ENCODE assay signal across 10 mouse cellular contexts in the genomic region with DNA sequence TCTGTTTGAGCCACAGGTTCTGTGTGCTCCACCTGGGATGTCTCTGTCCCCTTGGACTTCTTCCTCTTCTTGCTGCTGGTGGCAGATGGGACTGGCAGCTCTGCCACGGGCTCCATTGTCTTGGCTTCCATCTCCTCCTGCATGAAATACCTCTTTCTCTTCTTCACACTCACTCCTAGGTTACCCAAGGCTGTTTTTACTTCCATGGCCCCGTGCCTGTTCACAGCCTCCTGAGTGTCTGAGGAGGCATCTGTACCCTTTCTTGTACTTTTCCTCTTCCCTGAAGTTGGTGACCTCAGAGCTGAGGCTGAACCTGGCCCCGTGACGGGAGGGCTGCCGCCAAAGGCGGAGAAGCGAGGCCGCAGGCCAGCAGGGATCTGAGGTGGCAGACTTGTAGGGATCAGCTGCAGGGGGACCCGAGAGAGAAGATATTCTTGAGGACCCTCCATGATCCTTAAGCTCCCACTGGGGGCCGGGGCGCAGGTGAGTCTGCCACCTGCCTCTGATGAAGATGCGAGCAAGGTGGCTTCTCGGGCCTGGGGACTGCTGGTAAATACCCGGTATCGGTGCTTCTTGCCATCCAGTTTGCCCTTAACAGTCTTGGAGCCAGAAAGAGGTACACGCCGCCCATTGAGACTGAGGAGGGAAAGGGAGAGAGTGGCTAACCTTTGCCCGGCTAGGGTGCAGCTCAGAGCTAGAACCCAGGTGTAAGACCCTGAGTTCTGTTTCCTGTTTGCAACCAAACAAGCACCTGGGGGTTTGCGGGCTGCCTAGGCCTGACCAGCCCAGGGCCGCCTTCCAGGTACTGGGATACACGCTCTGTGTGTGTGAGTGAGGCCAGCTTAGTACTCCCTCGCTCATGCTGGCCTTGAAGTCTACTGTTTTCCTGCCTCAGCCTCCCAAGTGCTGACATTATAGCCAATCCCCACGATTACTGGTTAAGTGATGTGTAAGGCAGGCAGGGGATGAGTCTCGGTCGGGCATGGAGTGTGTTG. TPM values are rescaled to one million over a fixed set of nuclear protein-coding genes. Genes with fewer than 3 reads are reported as not detected.
A peak's percentile ranks its signal among the peaks of the same experiment; 100 is the strongest.
DNase-seq lines count a peak whose midpoint lies in the region; ATAC-seq and TF ChIP-seq lines count a peak whose summit lies in the region.
"Had no signal": no experiment of that assay in that cellular context is flagged by ENCODE, and none has a peak within 500 bp of the region (broad histone marks: within the 10 kb centered on the region; RNA-seq: fewer than 3 reads in every experiment).

No protein-coding gene starts in this region.

- no peak for TF ChIP-seq CTCF in kidney, postnatal 0 days (IDR thresholded peaks at IDR 0.05; ENCODE audit: low read depth)
- TF ChIP-seq CTCF in embryonic fibroblast, embryonic 13.5 days (IDR thresholded peaks at IDR 0.05; ENCODE audit: borderline replicate concordance, insufficient read depth, low read length) = no peak

- peak overlapping the region; percentile 99; the same call in 1 of the 2 replicates for H3K4me2 ChIP-seq in kidney, postnatal 0 days (ENCODE audit: low read length)
- H3K4me2 ChIP-seq in limb, embryonic 13.5 days (replicated peaks) = peak overlapping the region; percentile 97
- no peak overlapping the region; the same call in 1 of the 2 replicates for H3K4me2 ChIP-seq in neural tube, embryonic 14.5 days (ENCODE audit: low read depth, low read length)

- no peak for DNase-seq in kidney, postnatal 0 days (ENCODE audit: low spot score)
- DNase-seq in kidney, postnatal 10 days = no peak
- DNase-seq in urinary bladder, postnatal 25 days (ENCODE audit: low spot score) = no peak
- DNase-seq in adrenal gland, postnatal 25 days = no peak
- no peak for DNase-seq in right cerebral cortex, postnatal 25 days
- DNase-seq: cerebellum, postnatal 14 days; kidney, adult 11 months had no signal

- no peaks in the 10 kb centered on the region for H3K9me3 ChIP-seq in kidney, postnatal 0 days (replicated peaks; ENCODE audit: low read length)
- no peaks in the 10 kb centered on the region for H3K9me3 ChIP-seq in limb, embryonic 13.5 days
- no peaks in the 10 kb centered on the region for H3K9me3 ChIP-seq in neural tube, embryonic 14.5 days (ENCODE audit: control insufficient read depth, low read length)

- ATAC-seq in kidney, postnatal 0 days (replicated peaks; ENCODE audit: low FRiP score, low read depth) = no peak
- no peak for ATAC-seq in limb, embryonic 13.5 days (ENCODE audit: low FRiP score, low read depth)
- ATAC-seq in neural tube, embryonic 14.5 days (ENCODE audit: low read depth) = no peak

- H3K9ac ChIP-seq in kidney, postnatal 0 days (ENCODE audit: low read depth, low read length) = no peak overlapping the region
- peak overlapping the region; percentile 74 for H3K9ac ChIP-seq in limb, embryonic 13.5 days
- no peak overlapping the region for H3K9ac ChIP-seq in neural tube, embryonic 14.5 days (replicated peaks; ENCODE audit: low read depth, low read length)

- WGBS in kidney, postnatal 0 days = 88% methylated on average over 25 of the region's 25 CpGs
- 90% methylated on average over 25 of the region's 25 CpGs for WGBS in limb, embryonic 13.5 days
- WGBS in neural tube, embryonic 14.5 days = 93% methylated on average over 25 of the region's 25 CpGs

- H3K4me3 ChIP-seq in kidney, postnatal 0 days (replicated peaks; ENCODE audit: low read depth, low read length) = no peak overlapping the region; the same call in 1 of the 2 replicates
- H3K4me3 ChIP-seq in embryonic fibroblast, embryonic 13.5 days (ENCODE audit: insufficient read depth, low read length) = peak overlapping the region; percentile 52
- H3K4me3 ChIP-seq in limb, embryonic 13.5 days = peak overlapping the region; percentile 71
- H3K4me3 ChIP-seq in neural tube, embryonic 14.5 days (ENCODE audit: low read depth, low read length) = peak overlapping the region; percentile 59

- H3K4me1 ChIP-seq in kidney, postnatal 0 days (replicated peaks; ENCODE audit: insufficient read depth, low read length) = 0 out of 2 replicates have a peak, but pooled peaks cover 17% of the 10 kb centered on the region
- peaks cover 2% of the 10 kb centered on the region for H3K4me1 ChIP-seq in embryonic fibroblast, embryonic 13.5 days (ENCODE audit: control insufficient read depth, insufficient read depth, low read length)
- peaks cover 35% of the 10 kb centered on the region for H3K4me1 ChIP-seq in limb, embryonic 13.5 days
- peaks cover 12% of the 10 kb centered on the region for H3K4me1 ChIP-seq in neural tube, embryonic 14.5 days (ENCODE audit: control insufficient read depth, insufficient read depth, low read length)

- no peak for TF ChIP-seq POLR2A in embryonic fibroblast, embryonic 13.5 days (IDR thresholded peaks at IDR 0.05; ENCODE audit: low read depth, low read length)

- peaks cover 10% of the 10 kb centered on the region; the same call in 1 of the 2 replicates for H3K36me3 ChIP-seq in kidney, postnatal 0 days (ENCODE audit: insufficient read depth, low read length)
- peaks cover 50% of the 10 kb centered on the region for H3K36me3 ChIP-seq in limb, embryonic 13.5 days
- H3K36me3 ChIP-seq in neural tube, embryonic 14.5 days (ENCODE audit: control insufficient read depth, insufficient read depth, low read length) = peaks cover 33% of the 10 kb centered on the region

- no peak overlapping the region for H3K27ac ChIP-seq in kidney, postnatal 0 days
- H3K27ac ChIP-seq in embryonic fibroblast, embryonic 13.5 days (ENCODE audit: insufficient read depth, low read length) = no peak overlapping the region
- no peak overlapping the region for H3K27ac ChIP-seq in limb, embryonic 13.5 days
- no peak overlapping the region for H3K27ac ChIP-seq in neural tube, embryonic 14.5 days (ENCODE audit: low read depth, low read length)

- H3K27me3 ChIP-seq in kidney, postnatal 0 days (ENCODE audit: insufficient read depth, low read length) = no peaks in the 10 kb centered on the region
- peaks cover 8% of the 10 kb centered on the region for H3K27me3 ChIP-seq in limb, embryonic 13.5 days
- no peaks in the 10 kb centered on the region for H3K27me3 ChIP-seq in neural tube, embryonic 14.5 days (ENCODE audit: control insufficient read depth, insufficient read depth, low read length)

RNA-seq across cellular contexts. Expression of gene Cd3eap, which starts 1.6 kb away (rescaled TPM):
- polyA plus RNA-seq in kidney, postnatal 0 days (2015; fragmentation: Nextera tagmentation; extraction: Ambion mirVana) = 16.7 and 17.7 TPM in 2 replicates
- polyA plus RNA-seq in embryonic fibroblast, embryonic 13.5 days (2011; ENCODE audit: insufficient read length, low read depth, missing spikeins) = 13.3 and 13.4 TPM in 2 replicates
- polyA plus RNA-seq in limb, embryonic 13.5 days (2015; fragmentation: Nextera tagmentation; extraction: Ambion mirVana) = 29.9 and 31.8 TPM in 2 replicates
- polyA plus RNA-seq in neural tube, embryonic 14.5 days (2014; fragmentation: Nextera tagmentation; extraction: Ambion mirVana) = 19.1 and 21.5 TPM in 2 replicates
- total RNA-seq in adrenal gland, postnatal 25 days (2021) = 13.4 and 13.5 TPM in 2 replicates

RNA-seq across cellular contexts. Expression of gene Ppp1r13l, which starts 1.9 kb away (rescaled TPM):
- 3.0 and 4.0 TPM in 2 replicates for polyA plus RNA-seq in kidney, postnatal 0 days (2015; fragmentation: Nextera tagmentation; extraction: Ambion mirVana)
- 11.0 and 12.5 TPM in 2 replicates for polyA plus RNA-seq in embryonic fibroblast, embryonic 13.5 days (2011; ENCODE audit: insufficient read length, low read depth, missing spikeins)
- 9.0 and 9.6 TPM in 2 replicates for polyA plus RNA-seq in limb, embryonic 13.5 days (2015; fragmentation: Nextera tagmentation; extraction: Ambion mirVana)
- 1.4 and 1.7 TPM in 2 replicates for polyA plus RNA-seq in neural tube, embryonic 14.5 days (2014; fragmentation: Nextera tagmentation; extraction: Ambion mirVana)
- 6.7 and 9.3 TPM in 2 replicates for total RNA-seq in adrenal gland, postnatal 25 days (2021)

RNA-seq across cellular contexts. Expression of gene Ercc1, which starts 13.1 kb away (rescaled TPM):
- 68.4 and 68.8 TPM in 2 replicates for polyA plus RNA-seq in kidney, postnatal 0 days (2015; fragmentation: Nextera tagmentation; extraction: Ambion mirVana)
- 44.9 and 52.2 TPM in 2 replicates for polyA plus RNA-seq in embryonic fibroblast, embryonic 13.5 days (2011; ENCODE audit: insufficient read length, low read depth, missing spikeins)
- 89.1 and 96.4 TPM in 2 replicates for polyA plus RNA-seq in limb, embryonic 13.5 days (2015; fragmentation: Nextera tagmentation; extraction: Ambion mirVana)
- 90.4 and 98.9 TPM in 2 replicates for polyA plus RNA-seq in neural tube, embryonic 14.5 days (2014; fragmentation: Nextera tagmentation; extraction: Ambion mirVana)
- total RNA-seq in adrenal gland, postnatal 25 days (2021) = 44.5 and 45.8 TPM in 2 replicates

RNA-seq across cellular contexts. Expression of gene Ercc2, which starts 24.1 kb away (rescaled TPM):
- 11.0 and 11.5 TPM in 2 replicates for polyA plus RNA-seq in kidney, postnatal 0 days (2015; fragmentation: Nextera tagmentation; extraction: Ambion mirVana)
- polyA plus RNA-seq in embryonic fibroblast, embryonic 13.5 days (2011; ENCODE audit: insufficient read length, low read depth, missing spikeins) = 14.3 and 22.7 TPM in 2 replicates
- polyA plus RNA-seq in limb, embryonic 13.5 days (2015; fragmentation: Nextera tagmentation; extraction: Ambion mirVana) = 18.2 and 18.3 TPM in 2 replicates
- polyA plus RNA-seq in neural tube, embryonic 14.5 days (2014; fragmentation: Nextera tagmentation; extraction: Ambion mirVana) = 11.4 TPM in 2 replicates
- 34.8 and 42.9 TPM in 2 replicates for total RNA-seq in adrenal gland, postnatal 25 days (2021)

RNA-seq across cellular contexts. Expression of gene Klc3, which starts 46.2 kb away (rescaled TPM):
- polyA plus RNA-seq in kidney, postnatal 0 days (2015; fragmentation: Nextera tagmentation; extraction: Ambion mirVana) = 6.7 and 8.2 TPM in 2 replicates
- 5.3 and 6.3 TPM in 2 replicates for polyA plus RNA-seq in embryonic fibroblast, embryonic 13.5 days (2011; ENCODE audit: insufficient read length, low read depth, missing spikeins)
- 8.3 and 8.6 TPM in 2 replicates for polyA plus RNA-seq in limb, embryonic 13.5 days (2015; fragmentation: Nextera tagmentation; extraction: Ambion mirVana)
- polyA plus RNA-seq in neural tube, embryonic 14.5 days (2014; fragmentation: Nextera tagmentation; extraction: Ambion mirVana) = 1.1 and 2.1 TPM in 2 replicates
- 1.9 and 2.9 TPM in 2 replicates for total RNA-seq in adrenal gland, postnatal 25 days (2021)
